In genomic region chr19:58453581-58453980, GRCm38 (mm10) we compare ENCODE assay signal across 7 mouse cellular contexts. TPM values are rescaled to one million over a fixed set of nuclear protein-coding genes. Genes with fewer than 3 reads are reported as not detected.
DNase-seq lines count a peak whose midpoint lies in the region; ATAC-seq and TF ChIP-seq lines count a peak whose summit lies in the region.

No protein-coding gene starts in this region.

- H3K9ac ChIP-seq in liver, embryonic 16.5 days (ENCODE audit: low read depth, low read length): peak overlapping the region; percentile 29
- peak overlapping the region; percentile 75 for H3K9ac ChIP-seq in neural tube, embryonic 12.5 days

- no peak overlapping the region for H3K27ac ChIP-seq in bone marrow macrophage, adult 2 months (ENCODE audit: insufficient read depth, low read depth, low read length)
- no peak overlapping the region; the same call in 1 of the 2 replicates for H3K27ac ChIP-seq in liver, embryonic 16.5 days (ENCODE audit: low read length)
- peak overlapping the region; percentile 7; the same call in 1 of the 2 replicates for H3K27ac ChIP-seq in neural tube, embryonic 12.5 days

- H3K4me2 ChIP-seq in liver, embryonic 16.5 days (ENCODE audit: low read depth, low read length): peak overlapping the region; percentile 66
- H3K4me2 ChIP-seq in neural tube, embryonic 12.5 days (replicated peaks): peak overlapping the region; percentile 92

- TF ChIP-seq CTCF in bone marrow macrophage, adult 2 months (IDR thresholded peaks at IDR 0.05; ENCODE audit: low read depth, low read length): no peak

- peak; percentile 28; the same call in 1 of the 2 replicates for ATAC-seq in liver, embryonic 16.5 days (ENCODE audit: low read depth)
- no peak for ATAC-seq in neural tube, embryonic 12.5 days (ENCODE audit: low FRiP score, low read depth)

- peaks cover 51% of the 10 kb centered on the region for H3K27me3 ChIP-seq in liver, embryonic 16.5 days (ENCODE audit: control insufficient read depth, insufficient read depth, low read depth, low read length)
- no peaks in the 10 kb centered on the region for H3K27me3 ChIP-seq in neural tube, embryonic 12.5 days (replicated peaks)

- WGBS in liver, embryonic 16.5 days (ENCODE audit: insufficient replicate concordance): under 1% methylated on average over 22 of the region's 22 CpGs
- under 1% methylated on average over 22 of the region's 22 CpGs for WGBS in neural tube, embryonic 12.5 days

- peak; percentile 53 for DNase-seq in R1 (ENCODE audit: low read depth, low spot score)
- DNase-seq in heart, adult 11 months: peak; percentile 94
- peak; percentile 65 for DNase-seq in kidney, adult 11 months
- no peak for DNase-seq in T-cell, adult 2 months (ENCODE audit: low spot score)

- no peaks in the 10 kb centered on the region for H3K4me1 ChIP-seq in bone marrow macrophage, adult 2 months (ENCODE audit: control insufficient read depth, insufficient read depth, low read length)
- H3K4me1 ChIP-seq in liver, embryonic 16.5 days (ENCODE audit: control insufficient read depth, low read depth, low read length): no peaks in the 10 kb centered on the region; the same call in 1 of the 2 replicates
- H3K4me1 ChIP-seq in neural tube, embryonic 12.5 days: peaks cover 57% of the 10 kb centered on the region

- peak overlapping the region; percentile 44 for H3K4me3 ChIP-seq in bone marrow macrophage, adult 2 months (ENCODE audit: insufficient read depth, low read length)
- peak overlapping the region; percentile 56 for H3K4me3 ChIP-seq in liver, embryonic 16.5 days (ENCODE audit: low read depth, low read length)
- H3K4me3 ChIP-seq in neural tube, embryonic 12.5 days: peak overlapping the region; percentile 43

- no peaks in the 10 kb centered on the region for H3K36me3 ChIP-seq in liver, embryonic 16.5 days (ENCODE audit: control insufficient read depth, insufficient read depth)
- 0 out of 2 replicates have a peak, but pooled peaks cover 4% of the 10 kb centered on the region for H3K36me3 ChIP-seq in neural tube, embryonic 12.5 days

- no peaks in the 10 kb centered on the region for H3K9me3 ChIP-seq in liver, embryonic 16.5 days (replicated peaks; ENCODE audit: control insufficient read depth, low read length)
- no peaks in the 10 kb centered on the region for H3K9me3 ChIP-seq in neural tube, embryonic 12.5 days

- no peak for TF ChIP-seq POLR2A in bone marrow macrophage, adult 2 months (IDR thresholded peaks at IDR 0.05; ENCODE audit: borderline replicate concordance, low read depth, low read length)

RNA-seq across cellular contexts. Expression of gene Gfra1, which starts 2.1 kb away (rescaled TPM):
- not detected in 2 replicates for polyA plus RNA-seq in bone marrow macrophage, adult 2 months (2012; ENCODE audit: insufficient read depth, insufficient read length, missing spikeins)
- 7.2 and 7.4 TPM in 2 replicates for polyA plus RNA-seq in liver, embryonic 16.5 days (2015; fragmentation: Nextera tagmentation; extraction: Ambion mirVana)
- 62.1 and 76.4 TPM in 2 replicates for polyA plus RNA-seq in neural tube, embryonic 12.5 days (2016; fragmentation: Nextera tagmentation; extraction: Ambion mirVana)

RNA-seq across cellular contexts. Expression of gene Ccdc172, which starts 58.2 kb away (rescaled TPM):
- not detected in 2 replicates for polyA plus RNA-seq in bone marrow macrophage, adult 2 months (2012; ENCODE audit: insufficient read depth, insufficient read length, missing spikeins)
- polyA plus RNA-seq in liver, embryonic 16.5 days (2015; fragmentation: Nextera tagmentation; extraction: Ambion mirVana): not detected in 2 replicates
- not detected in 2 replicates for polyA plus RNA-seq in neural tube, embryonic 12.5 days (2016; fragmentation: Nextera tagmentation; extraction: Ambion mirVana)
